15 mouse cellular contexts compared by ENCODE assay signal in genomic region chr5:113082356-113083168, GRCm38 (mm10). TPM values are rescaled to one million over a fixed set of nuclear protein-coding genes. Genes with fewer than 3 reads are reported as not detected.
DNase-seq lines count a peak whose midpoint lies in the region; ATAC-seq and TF ChIP-seq lines count a peak whose summit lies in the region.
"Had no signal": no experiment of that assay in that cellular context is flagged by ENCODE, and none has a peak within 500 bp of the region (broad histone marks: within the 10 kb centered on the region; RNA-seq: fewer than 3 reads in every experiment).

No protein-coding gene starts in this region.

- intact Hi-C loops in left cerebral cortex, adult 2 months (cut with DNase I) = loop anchor here (10.0 kb wide), 1 partner anchor 648 kb away; no protein-coding TSS in a partner anchor
- intact Hi-C loops in heart, postnatal 25 days (cut with DNase I) = no loop called here

- no peaks in the 10 kb centered on the region for H3K27me3 ChIP-seq in midbrain, embryonic 15.5 days (replicated peaks)

- no peak overlapping the region for H3K4me3 ChIP-seq in left cerebral cortex, adult 2 months
- H3K4me3 ChIP-seq in midbrain, embryonic 15.5 days = no peak overlapping the region

- no peaks in the 10 kb centered on the region for H3K9me3 ChIP-seq in midbrain, embryonic 15.5 days

- 0 out of 2 replicates have a peak, but pooled peaks cover 8% of the 10 kb centered on the region for H3K4me1 ChIP-seq in midbrain, embryonic 15.5 days

- no peaks in the 10 kb centered on the region for H3K36me3 ChIP-seq in midbrain, embryonic 15.5 days (replicated peaks)

- H3K9ac ChIP-seq in midbrain, embryonic 15.5 days = no peak overlapping the region
- H3K9ac ChIP-seq: forebrain, postnatal 0 days had no signal

- DNase-seq in frontal cortex, postnatal 25 days (ENCODE audit: low spot score in 2 of 2) = no peak
- DNase-seq in left cerebral cortex, adult 2 months (ENCODE audit: extremely low spot score in 1 of 2, low spot score in 2 of 2) = no peak
- no peak for DNase-seq in left cerebral cortex, adult 8-10 months (ENCODE audit: low spot score in 2 of 2)
- peak; percentile 54 for DNase-seq in ZHBTc4 (ENCODE audit: low read depth, low spot score)
- DNase-seq in heart, postnatal 25 days (ENCODE audit: low spot score) = peak; percentile 29
- DNase-seq in cerebellum, adult 8-10 months = no peak
- DNase-seq: embryo, embryonic 11 days; forebrain, postnatal 0 days; right cerebral cortex, adult 18-20 months had no signal

- ATAC-seq in frontal cortex, adult (ENCODE audit: low TSS enrichment) = peak; percentile 47
- ATAC-seq in midbrain, embryonic 15.5 days (replicated peaks) = no peak
- ATAC-seq: forebrain, postnatal 0 days had no signal

- H3K27ac ChIP-seq in left cerebral cortex, adult 2 months = 0 out of 2 replicates have a peak overlapping the region, but pooled peaks have one; percentile 47
- H3K27ac ChIP-seq in midbrain, embryonic 15.5 days = no peak overlapping the region

- no peak overlapping the region for H3K4me2 ChIP-seq in midbrain, embryonic 15.5 days

- no peak for TF ChIP-seq CTCF in left cerebral cortex, adult 2 months (IDR thresholded peaks at IDR 0.05)

- WGBS in midbrain, embryonic 15.5 days = 74% methylated on average over 19 of the region's 19 CpGs

RNA-seq across cellular contexts. Expression of gene Crybb3, which starts 1.2 kb away (rescaled TPM):
- total RNA-seq in left cerebral cortex, adult 2 months (2021) = 1 to 10 TPM; 1.3 to 1.7 TPM
- 1 to 10 TPM in 1 of 4 experiments, under 1 TPM in 1, not detected in 2; 0.53 to 2.6 TPM for total RNA-seq in left cerebral cortex, adult 8-10 months (2022)
- 1 to 10 TPM; 1.3 to 2.0 TPM for total RNA-seq in heart, postnatal 25 days (2021)
- polyA plus RNA-seq in midbrain, embryonic 15.5 days (2015; fragmentation: Nextera tagmentation; extraction: Ambion mirVana) = 1.1 and 1.6 TPM in 2 replicates
- polyA plus RNA-seq: C2C12; neural tube, embryonic 11.5 days had no signal

RNA-seq across cellular contexts. Expression of gene Crybb2, which starts 12.6 kb away (rescaled TPM):
- total RNA-seq in left cerebral cortex, adult 2 months (2021) = not detected
- not detected for total RNA-seq in left cerebral cortex, adult 8-10 months (2022)
- not detected for total RNA-seq in heart, postnatal 25 days (2021)
- not detected in 2 replicates for polyA plus RNA-seq in midbrain, embryonic 15.5 days (2015; fragmentation: Nextera tagmentation; extraction: Ambion mirVana)
- total RNA-seq: forebrain, postnatal 0 days; left cerebral cortex, postnatal 10 days had no signal
- polyA plus RNA-seq: C2C12; forebrain, postnatal 0 days; neural tube, embryonic 11.5 days; stomach, embryonic 16.5 days had no signal

Comparison
In these comparisons a context has a peak if more than half of its experiments do, and no peak if none do; other contexts are left out.
1. DNase-seq: peak in ZHBTc4 (single experiment) and heart, postnatal 25 days (single experiment); none in frontal cortex, postnatal 25 days (0 of 2), left cerebral cortex, adult 2 months (0 of 2), left cerebral cortex, adult 8-10 months (0 of 2) and cerebellum, adult 8-10 months (single experiment).